Mouse (Mus musculus): Measurements from ENCODE around the gene Dnajc17.

The Dnajc17 gene

GRCm38 (mm10) chr2:119161247-119161646 is 47.3 kb downstream of the Dnajc17 start:
- in situ Hi-C loops (cut with MboI): no loop called here

- in situ Hi-C loops (cut with MboI): no loop called here
These were observed 50.8 kb downstream of the Dnajc17 start for GRCm38 (mm10) chr2:119157836-119158235.

- in situ Hi-C loops (cut with MboI): no loop called here
These were observed 51.7 kb downstream of the Dnajc17 start, which contains the start of gene Rmdn3 for GRCm38 (mm10) chr2:119156681-119157572. Gene Rmdn3, minus strand, starts transcription at chr2:119157034.

GRCm38 (mm10) chr2:119156081-119156680 is 52.4 kb downstream of the Dnajc17 start:
- in situ Hi-C loops (cut with MboI): no loop called here

- in situ Hi-C loops (cut with MboI): no loop called here
These were observed 53.2 kb downstream of the Dnajc17 start for GRCm38 (mm10) chr2:119155388-119155787.

- in situ Hi-C loops (cut with MboI): no loop called here
These were observed 53.9 kb downstream of the Dnajc17 start for GRCm38 (mm10) chr2:119154683-119155082.

GRCm38 (mm10) chr2:119152255-119152654 is 56.3 kb downstream of the Dnajc17 start:
- in situ Hi-C loops (cut with MboI): no loop called here

GRCm38 (mm10) chr2:119147775-119148174 is 60.8 kb downstream of the Dnajc17 start:
- in situ Hi-C loops (cut with MboI): no loop called here

- in situ Hi-C loops (cut with MboI): no loop called here
These were observed 61.4 kb downstream of the Dnajc17 start for GRCm38 (mm10) chr2:119147160-119147678.

GRCm38 (mm10) chr2:119146435-119146834 is 62.2 kb downstream of the Dnajc17 start:
- in situ Hi-C loops (cut with MboI): no loop called here

GRCm38 (mm10) chr2:119145199-119145598 is 63.4 kb downstream of the Dnajc17 start:
- in situ Hi-C loops (cut with MboI): no loop called here

GRCm38 (mm10) chr2:119136346-119136898 is 72.2 kb downstream of the Dnajc17 start:
- in situ Hi-C loops (cut with MboI): no loop called here
